Mouse (Mus musculus) cerebellum, adult 18-20 months (tissue): ENCODE measurements around the gene Trp53.

Experiments used
- DNase-seq, 2 experiments: peaks; one replicate each; pipeline ENCODE4 v3.0.0; 2021

The Trp53 gene

DNA sequence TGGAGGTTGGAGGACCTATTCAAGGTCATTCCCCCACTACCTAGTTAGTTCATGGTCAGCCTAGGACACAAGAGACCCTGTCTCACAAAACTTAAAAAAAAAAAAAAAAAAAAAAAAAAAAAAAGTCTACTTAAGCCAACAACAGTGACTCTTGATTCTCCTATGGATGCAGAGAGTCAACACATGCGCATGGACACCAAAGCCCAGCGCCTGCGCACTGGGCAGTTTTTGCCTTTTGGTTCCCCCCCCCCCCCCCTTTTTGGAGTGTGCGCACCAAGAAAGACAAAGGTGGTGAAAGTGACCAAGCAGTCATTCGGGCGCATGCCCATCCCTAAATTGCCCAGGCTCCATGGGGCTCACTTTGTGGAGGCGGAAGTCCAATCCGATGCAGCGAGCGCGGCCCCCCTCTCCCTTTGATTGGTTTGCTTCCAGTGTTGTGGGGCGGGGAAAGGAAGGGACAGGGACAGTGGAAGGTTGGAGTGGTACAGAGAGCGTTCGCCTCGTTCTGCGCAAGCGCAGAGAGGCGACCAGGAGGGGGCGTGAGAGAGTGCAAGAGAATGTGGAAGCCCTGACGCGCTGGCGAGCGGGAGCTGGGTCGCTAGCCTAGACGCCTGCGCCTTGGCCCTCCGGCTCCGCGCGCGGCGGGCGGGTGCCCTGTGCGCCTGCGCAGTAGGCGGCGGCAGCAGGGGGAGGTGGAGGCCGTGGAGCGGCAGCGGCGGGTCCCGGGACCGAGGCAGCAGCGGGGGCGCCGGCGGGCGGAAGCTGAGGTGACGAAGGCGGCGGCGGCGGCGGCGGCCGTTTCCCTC is 52.3 kb downstream of the Trp53 start, which contains the start of gene Fxr2:
Fxr2 (plus strand) TSS at position 707 of the 806 bp plus-strand sequence.
- peak; percentile 100 for DNase-seq

DNA sequence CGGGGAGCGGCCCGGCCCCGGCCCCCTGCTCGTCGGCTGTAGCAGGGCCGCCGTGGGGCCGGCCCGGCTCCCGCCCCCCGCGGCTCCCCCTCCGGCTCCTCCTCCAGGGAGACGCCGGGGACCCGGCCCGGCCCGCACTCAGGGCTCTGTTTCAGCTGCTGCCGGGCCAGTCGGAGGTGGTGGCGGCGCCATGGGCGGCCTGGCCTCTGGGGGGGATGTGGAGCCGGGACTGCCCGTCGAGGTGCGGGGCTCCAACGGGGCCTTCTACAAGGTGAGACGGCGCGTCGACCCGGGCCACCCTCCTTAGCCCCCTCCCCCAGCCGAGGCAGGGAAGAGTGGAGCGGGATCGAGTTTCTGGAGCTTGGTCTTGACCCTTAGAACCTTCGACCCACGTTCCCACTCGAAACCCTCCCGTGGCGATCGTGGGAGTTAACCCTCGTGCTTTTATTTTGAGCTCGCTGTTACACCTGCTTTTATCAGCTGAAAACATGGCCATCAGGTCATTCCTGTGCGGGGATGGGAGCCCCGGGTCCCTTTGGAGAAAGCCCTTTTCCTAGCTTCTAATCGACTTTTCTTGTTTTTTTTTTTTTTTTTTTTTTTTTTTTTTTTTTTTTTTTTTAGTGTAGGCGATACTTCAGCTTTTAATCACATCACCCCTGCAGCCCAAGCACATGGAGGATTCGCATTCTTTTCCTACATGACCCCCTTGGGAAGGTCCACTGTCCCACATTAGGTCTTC is 53.1 kb downstream of the Trp53 start:
- peak in 1 of 2 experiments; percentile 56 for DNase-seq

DNA sequence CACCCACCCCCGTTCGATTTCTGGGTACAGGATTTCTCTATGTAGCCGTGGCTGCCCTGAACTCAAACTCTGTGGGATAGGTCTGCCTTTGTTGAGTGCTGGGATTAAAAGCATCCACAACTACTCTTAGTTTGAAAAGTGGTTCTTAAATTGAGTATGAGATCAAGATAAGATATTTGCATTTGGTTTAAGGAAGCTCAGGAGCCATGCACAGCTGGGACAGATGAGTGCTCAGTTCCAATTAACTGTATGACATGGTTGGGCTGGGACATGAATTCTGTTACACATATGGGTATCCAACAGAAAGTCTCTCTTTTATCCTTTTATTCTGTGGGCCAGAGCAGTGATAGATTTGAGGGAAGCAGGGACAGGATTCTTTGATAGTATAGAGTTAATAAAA is 55.3 kb downstream of the Trp53 start:
- no peak for DNase-seq
